Mouse (Mus musculus) liver, embryonic 14.5 days (tissue): ENCODE results near the gene Spp2.

ENCODE experiments used
- CTCF ChIP-seq: IDR thresholded peaks from 2 replicates; pipeline ENCODE4 v1.5.1; 2016; ENCODE audit warnings: antibody characterized with exemption, low read depth, control low read depth
- EP300 ChIP-seq: IDR thresholded peaks from 2 replicates; pipeline ENCODE4 v1.6.1; 2016; ENCODE audit warnings: antibody characterized with exemption, low read depth

- no peak for TF ChIP-seq EP300
- TF ChIP-seq CTCF = no peak
Observed at GRCm38 (mm10) chr1:88449741-88450140, 43.0 kb downstream of the Spp2 start.
